Mouse (Mus musculus): Measurements from ENCODE around the gene Prpf3.
"Not testable (repeated sequence)": the region's sequence is repeated elsewhere in the genome, so short reads cannot be mapped to it uniquely, and the experiment has no call there.

The Prpf3 gene

DNA sequence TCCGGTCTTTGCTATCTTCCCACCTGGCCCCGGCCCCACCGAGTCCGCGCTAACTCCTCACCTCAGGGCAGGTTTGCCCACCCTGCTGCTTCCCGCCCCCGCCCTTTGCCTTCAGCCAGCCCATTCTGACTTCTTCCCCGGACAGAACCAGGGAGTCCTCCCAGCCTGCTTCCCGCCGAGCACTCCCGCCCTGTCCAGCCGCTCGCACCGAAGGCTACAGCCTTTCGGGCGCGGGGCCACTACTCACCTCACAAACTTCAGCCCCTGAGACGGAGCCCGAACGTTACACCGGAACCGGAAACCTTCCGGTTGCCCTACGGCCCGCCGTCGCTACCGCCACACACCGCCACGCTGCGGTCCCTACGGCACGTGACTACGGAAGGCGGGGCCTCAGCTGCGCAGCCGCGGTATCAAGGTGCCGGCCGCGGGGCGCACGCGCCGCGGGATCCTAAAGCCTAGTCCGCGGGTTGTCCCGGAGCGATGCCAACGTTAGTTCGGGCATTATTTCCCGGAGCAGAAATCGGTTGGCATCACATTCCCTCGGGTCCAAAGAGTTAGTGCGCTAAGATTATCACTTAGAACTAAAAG is at the start of gene Prpf3:
Prpf3 (minus strand) TSS at position 384 of the 588 bp plus-strand sequence.
- peak; percentile 94 for DNase-seq (ENCODE audit: low read depth, low spot score)

DNA sequence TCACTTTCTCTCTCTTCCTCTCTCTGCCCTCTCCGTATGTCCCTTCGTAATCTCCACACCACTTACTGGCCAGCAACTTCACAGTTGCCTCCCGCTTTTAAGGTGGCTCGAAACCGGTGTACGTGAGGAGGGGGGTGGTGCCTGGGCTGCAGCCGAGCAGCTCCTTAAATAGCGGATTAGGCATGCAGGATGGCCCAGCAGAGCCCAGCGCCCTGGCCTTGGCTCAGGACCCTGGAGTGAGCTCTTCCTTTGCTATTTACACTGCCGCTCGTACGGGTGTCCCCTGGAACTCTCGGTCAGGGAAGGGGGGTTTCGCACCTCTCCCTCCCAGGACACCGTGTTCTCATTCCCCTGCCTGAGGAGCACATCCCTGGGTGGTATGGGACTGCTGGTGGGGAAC is 48.9 kb upstream of the Prpf3 start, which contains the start of gene Car14:
Car14 (minus strand) TSS at position 124 of the 400 bp plus-strand sequence.
- DNase-seq (ENCODE audit: low read depth, low spot score): no peak

DNA sequence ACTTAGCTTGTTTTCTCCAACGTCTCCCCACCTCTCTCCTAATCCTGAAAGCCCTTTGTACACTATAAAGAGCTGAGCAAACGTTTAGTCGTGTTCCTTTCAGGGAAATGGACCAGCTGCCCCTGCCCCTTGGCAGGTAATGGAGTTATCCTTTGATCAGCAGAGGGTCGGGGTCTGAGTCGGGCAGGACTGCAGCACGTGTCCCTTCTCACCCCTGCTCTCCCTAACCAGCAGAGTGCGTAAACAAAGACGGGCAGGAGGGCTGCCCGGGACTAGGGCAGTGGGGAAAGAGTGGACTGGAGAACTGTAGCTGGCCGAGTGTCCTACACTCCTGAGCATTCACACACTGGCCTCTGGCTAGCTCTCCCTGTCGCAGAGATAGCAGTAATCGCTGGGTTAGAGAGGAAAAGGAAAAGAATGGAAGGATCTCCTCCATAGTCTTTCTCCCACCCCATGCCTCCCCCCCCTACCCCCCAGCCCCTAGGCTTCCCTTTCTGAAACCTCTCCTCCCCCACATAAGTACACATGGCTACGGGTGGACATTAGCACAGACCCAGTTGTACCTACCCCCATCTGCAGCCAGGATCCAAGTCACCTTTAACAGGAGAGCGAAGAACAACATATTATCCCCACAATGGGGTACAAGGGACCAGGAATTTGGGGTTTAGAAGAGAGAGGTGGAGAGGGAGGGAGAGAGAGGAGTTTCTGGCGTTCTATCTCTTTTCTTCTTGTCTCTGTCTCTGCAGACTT is 48.2 kb upstream of the Prpf3 start:
- DNase-seq (ENCODE audit: low read depth, low spot score): no peak

DNA sequence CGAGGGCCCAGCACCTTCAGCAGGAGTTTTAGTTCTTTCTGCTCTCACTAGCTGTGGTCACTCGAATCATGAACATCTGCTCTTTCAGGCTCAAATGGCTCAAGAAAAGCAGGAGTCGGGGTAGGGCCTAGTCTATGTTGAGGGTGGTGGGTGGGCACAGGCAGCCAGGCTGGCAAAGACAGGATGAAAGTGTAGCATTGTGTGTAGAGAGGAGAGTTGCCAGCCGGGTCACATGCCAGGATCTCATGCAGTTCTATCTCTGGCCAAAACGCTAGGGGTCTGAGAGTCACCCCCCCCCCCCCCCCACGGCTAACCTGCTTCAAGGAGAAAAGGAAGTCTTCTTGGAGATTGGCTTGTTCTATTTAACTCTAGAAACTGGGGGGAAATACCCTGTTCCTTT is 47.0 kb upstream of the Prpf3 start:
- DNase-seq (ENCODE audit: low read depth, low spot score): no peak

DNA sequence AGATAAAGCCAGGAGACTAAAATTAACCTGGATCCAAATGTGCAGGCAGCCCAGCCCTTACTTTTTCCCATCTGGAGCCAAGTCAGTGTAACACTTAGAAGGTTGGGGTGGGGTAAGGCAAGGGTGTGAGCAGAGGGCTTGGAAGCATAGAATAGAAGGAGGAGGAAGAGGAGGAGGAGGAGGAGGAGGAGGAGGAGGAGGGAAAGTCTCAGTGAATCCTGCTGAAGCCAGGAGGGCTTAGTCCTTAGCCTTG is 46.6 kb upstream of the Prpf3 start:
- DNase-seq (ENCODE audit: low read depth, low spot score): no peak

- no peak for DNase-seq (ENCODE audit: low read depth, low spot score)
Measured at GRCm38 (mm10) chr3:95901616-95902372, 46.1 kb upstream of the Prpf3 start.

GRCm38 (mm10) chr3:95899800-95900524 is 44.3 kb upstream of the Prpf3 start:
- DNase-seq (ENCODE audit: low read depth, low spot score): no peak

DNA sequence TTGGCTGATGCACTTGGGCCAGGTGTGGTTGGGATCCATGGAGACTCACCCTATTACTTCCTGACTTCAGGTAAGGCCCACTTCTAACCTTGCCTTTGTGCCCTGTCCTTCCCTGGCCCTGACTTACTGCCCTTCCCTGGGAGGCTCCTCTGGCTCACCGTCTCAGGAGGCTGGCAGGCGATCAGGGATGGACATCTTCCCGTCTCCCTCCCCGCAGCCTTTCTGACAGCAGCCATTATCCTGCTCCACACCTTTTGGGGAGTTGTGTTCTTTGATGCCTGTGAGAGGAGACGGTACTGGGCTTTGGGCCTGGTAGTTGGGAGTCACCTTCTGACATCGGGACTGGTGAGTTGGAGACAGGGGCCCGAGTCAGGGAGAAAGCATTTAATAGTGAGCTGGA is 39.8 kb upstream of the Prpf3 start:
- not testable (repeated sequence) for DNase-seq (ENCODE audit: low read depth, low spot score)

DNA sequence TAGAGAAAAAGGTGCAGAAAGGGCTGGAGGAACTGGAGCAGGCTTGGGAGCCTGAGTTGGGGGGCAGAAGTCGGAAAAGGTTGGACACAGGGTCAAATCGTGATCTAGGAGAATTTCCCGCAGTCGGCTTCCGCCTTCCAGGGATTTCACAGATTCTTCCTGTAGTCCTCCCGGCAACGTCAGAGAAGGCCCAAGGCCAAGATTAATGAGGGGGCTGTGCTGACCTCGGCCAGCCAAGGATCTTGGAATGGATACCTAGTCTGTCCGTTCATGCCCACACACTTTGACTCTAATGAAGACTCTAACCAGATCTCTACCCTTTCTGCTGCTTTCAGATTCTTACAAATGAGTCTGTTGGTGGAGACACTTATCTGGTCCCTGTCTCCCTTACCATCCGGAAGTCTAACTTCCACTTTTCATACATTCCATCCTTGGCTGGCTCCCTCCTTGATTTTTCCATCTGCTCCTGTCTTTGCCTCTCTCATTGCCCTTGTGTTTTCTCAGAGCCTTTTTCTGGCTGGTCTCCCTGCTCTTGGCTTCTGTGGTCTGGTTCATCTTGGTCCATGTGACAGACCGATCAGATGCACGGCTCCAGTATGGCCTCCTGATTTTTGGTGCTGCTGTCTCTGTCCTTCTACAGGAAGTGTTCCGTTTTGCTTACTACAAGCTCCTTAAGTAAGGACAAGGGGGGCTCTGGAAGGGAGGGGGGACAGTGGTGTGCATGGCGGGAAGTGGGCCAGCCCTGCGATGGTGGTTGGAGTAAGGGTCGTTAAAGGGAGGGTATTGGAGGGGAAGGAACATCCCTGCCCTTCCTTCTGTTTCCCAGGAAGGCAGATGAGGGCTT is 38.9 kb upstream of the Prpf3 start:
- DNase-seq (ENCODE audit: low read depth, low spot score): peak; percentile 37

- peak; percentile 98 for DNase-seq (ENCODE audit: low read depth, low spot score)
Measured at GRCm38 (mm10) chr3:95893606-95894316, 38.1 kb upstream of the Prpf3 start, which contains the start of gene Aph1a. TSS of gene Aph1a (plus strand) at chr3:95893969.

DNA sequence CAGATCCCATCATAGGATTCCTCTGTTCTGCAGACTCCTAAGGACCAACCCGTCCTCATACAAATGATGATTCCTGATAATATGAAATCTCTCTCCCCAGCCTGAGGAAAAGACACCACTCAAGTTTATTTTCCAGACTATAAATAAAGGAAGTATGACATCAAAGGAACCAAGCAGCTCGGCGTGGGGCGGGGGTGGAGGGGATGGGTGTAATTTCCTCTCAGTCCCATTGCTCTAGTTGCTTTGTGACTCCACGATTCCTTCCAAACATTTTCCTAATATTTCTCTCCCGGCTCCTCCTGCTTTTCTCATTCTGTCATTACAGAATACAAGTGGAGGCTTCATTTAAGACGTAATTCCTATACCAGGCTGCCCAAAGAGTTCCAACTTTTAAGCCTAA is 37.4 kb upstream of the Prpf3 start:
- DNase-seq (ENCODE audit: low read depth, low spot score): peak; percentile 61

DNA sequence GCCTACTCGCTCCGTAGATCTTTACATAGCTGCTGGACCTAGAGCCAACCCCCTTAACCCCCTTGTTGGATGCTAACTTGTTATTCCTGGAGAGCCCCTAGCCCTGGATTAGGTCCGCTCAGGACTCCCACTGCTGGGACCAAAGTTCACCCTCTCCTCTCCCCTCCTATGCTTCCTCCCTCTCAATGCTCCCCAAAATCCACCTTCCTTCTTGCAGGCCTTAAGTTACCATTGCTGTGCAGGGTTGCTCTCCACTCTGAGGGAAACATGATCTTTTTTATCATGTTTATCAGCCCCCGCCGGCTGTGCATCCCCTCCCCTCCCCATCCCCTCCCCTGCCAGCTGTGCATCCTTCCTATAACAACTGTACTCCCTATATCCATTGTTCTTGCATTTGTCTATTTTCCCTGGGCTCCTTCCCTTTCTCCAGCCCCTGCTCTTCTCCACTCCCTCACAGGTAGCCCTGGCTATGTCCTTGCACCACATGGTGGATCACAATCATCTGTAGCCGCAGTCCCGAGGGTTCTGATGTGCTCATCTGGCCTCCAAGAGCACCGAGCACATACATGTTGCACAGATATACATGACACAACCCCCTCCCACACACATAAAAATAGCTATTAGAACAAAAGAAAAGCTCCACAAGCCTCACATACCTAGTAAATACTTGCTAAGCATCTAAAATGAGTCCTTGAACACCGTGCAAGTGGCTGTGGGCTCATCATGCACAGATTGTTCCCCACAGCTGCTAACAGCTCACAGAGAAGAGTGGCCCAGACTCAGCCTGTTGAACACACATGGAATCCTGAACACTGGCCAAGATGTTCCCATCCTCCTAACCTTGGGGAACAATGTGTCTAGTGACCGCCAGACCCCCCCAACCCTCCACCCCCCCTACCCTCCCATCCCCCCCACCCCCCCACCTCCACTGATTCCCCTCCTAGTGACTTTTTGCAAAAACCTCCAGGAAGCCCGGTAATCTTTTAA is 36.7 kb upstream of the Prpf3 start:
- DNase-seq (ENCODE audit: low read depth, low spot score): no peak

DNA sequence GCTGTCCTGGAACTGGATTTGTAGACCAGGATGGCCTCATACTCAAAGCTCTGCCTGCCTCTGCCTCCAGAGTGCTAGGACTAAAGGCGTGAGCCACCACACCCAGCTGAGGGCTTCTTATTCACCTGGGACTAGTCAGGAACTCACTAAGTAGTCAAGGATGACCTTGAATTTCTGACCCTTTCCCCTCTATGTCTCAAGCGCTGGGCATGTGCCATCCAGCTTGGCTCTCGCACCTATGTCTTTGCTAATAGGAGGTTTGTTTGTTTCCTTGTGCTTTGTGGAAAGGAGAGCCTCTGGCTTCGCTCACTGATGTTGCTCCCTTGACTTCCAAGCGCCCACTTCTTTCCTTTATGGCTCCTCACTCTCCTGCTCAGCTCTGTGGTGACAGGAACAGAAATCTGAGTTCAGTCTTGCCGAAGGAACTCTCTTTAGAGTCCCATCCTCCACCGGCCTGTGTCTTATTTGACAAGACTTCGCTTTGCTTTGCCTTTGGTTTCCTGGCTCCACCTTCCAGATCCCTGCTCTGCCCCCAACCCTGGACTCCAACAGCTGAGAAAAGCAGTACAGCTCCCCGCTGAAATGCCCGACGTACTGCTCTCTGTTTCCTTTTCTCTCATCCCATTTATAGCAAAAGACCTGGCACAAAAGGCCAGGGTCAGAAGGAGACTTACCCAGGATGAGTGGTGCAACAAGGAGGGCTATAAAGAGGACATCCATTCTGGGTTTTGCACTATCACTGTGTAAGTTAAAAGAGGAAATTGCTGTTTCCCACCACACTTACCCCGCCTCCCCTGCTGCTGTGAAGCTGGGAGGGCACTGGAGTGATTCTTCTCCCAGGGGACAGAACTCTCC is 35.8 kb upstream of the Prpf3 start, which contains the start of gene BC028528:
BC028528 (minus strand) TSS at position 795 of the 855 bp plus-strand sequence.
- DNase-seq (ENCODE audit: low read depth, low spot score): no peak

- DNase-seq (ENCODE audit: low read depth, low spot score): no peak
Measured at GRCm38 (mm10) chr3:95889664-95890063, 34.0 kb upstream of the Prpf3 start.

DNA sequence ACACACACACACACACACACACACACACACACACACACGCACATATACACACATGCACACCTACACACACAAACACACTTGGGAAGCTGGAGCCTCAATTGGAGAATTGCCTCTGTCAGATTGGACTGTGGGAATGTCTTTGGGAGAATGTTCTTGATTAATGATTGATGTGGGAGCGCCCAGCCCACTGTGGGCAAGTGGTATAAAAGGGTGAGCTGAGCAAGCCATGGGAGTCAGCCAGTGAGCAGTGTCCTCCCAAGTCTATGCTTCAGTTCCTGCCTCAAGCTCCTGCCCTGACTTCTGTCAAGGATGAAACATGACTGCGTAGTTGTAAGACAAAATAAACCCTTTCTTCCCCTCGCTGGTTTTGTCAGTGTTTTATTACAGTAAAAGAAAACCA is 31.9 kb upstream of the Prpf3 start:
- DNase-seq (ENCODE audit: low read depth, low spot score): no peak

DNA sequence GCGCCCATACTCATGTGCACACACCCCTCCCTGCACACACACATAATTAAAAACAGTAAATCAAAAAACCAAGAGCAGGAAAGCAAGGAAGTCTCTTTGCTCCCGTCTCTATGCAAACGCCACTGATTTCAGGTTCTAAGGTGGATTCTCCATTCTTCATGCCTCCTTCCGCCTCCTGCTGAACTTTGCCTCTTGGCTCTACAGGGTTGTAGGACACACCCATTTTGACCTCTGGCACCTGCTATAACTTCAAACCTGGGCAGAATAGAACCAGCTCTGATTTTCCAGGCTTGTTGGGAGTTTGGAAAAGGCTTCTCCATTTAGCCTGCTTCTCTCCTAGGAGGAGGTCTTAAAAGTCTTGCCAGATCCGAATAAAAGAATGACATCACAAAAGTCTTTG is 28.7 kb upstream of the Prpf3 start:
- DNase-seq (ENCODE audit: low read depth, low spot score): no peak

- DNase-seq (ENCODE audit: low read depth, low spot score): peak; percentile 74
Measured at GRCm38 (mm10) chr3:95882816-95883425, 27.2 kb upstream of the Prpf3 start.
